Mouse (Mus musculus) gastrocnemius, postnatal 36 days (tissue): ENCODE results near the gene Slc44a2. TPM values are rescaled to one million over a fixed set of nuclear protein-coding genes. Genes with fewer than 3 reads are reported as not detected.
"Not testable (repeated sequence)": the region's sequence is repeated elsewhere in the genome, so short reads cannot be mapped to it uniquely, and the experiment has no call there.

Experiments used
- DNase-seq, 2 experiments: peaks; one replicate each; pipeline ENCODE4 v3.0.0; 2022
- intact Hi-C: fragments of 180-260 bp; cut with DNase I; formaldehyde crosslinking; loops from one replicate; pipeline ENCODE4 v1.15.1; 2025
- total RNA-seq, 2 experiments: library from RNA; stranded (reverse); gene quantifications; 2 replicates each; pipeline ENCODE4 v1.2.3; 2021

The Slc44a2 gene
- total RNA-seq, 2 experiments from 2014 or later: 135 to 148 TPM

DNA sequence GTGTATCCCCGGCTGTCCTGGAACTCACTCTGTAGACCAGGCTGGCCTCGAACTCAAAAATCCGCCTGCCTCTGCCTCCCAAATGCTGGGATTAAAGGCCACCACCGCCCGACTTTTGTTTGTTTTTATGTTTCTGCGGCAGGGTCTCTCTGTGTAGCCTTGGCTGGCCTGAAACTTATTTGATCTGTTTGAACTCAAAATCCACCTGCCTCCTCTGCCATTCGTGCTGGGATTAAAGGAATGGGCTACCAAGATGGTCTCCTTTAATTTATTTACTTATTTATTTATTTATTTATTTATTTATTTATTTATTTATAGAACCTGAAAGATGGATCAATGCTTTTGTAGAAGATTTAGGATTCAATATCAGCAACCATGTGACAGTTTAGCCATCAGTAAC, 28.6 kb upstream of the Slc44a2 start:
- intact Hi-C loops, DNase-seq: not testable (repeated sequence)

DNA sequence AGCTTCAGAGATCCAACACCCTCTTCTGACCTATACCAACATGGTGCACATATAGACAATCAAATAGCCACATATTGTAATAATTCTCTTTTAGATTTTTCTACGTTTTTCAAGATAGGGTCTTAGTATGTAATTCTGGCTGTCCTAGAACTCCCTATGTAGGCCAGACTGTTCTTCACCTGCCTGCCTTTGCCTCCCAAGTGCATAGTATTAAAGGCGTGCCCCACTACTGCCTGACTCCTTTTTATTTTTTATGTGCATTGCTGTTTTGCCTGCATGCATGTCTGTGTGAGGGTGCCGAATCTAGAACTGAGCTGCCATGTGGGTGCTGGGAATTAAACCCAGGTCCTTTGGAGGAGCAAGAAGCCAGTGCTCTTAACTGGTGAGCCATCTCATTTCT, 28.2 kb upstream of the Slc44a2 start:
- no peak for DNase-seq
- intact Hi-C loops: no loop called here

DNA sequence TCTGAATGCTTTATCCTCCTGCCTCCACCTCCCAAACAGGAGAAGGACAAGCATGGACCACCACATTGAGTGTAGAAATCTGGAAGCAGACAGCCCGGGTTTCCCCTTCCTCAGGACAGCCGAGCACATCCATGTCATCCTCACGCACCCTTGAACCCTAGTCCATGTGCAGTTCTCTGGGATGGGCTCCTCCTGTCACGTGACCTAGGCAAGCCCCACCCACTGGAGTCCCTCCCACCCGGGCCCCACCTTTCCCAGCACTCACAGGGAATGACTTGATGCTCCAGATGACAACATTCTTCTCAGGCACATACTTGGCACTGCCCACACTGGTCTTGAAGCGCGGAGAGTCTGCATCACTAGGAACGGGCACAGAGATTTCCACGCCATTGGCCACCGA, 21.5 kb upstream of the Slc44a2 start:
- no peak for DNase-seq
- intact Hi-C loops: no loop called here

DNA sequence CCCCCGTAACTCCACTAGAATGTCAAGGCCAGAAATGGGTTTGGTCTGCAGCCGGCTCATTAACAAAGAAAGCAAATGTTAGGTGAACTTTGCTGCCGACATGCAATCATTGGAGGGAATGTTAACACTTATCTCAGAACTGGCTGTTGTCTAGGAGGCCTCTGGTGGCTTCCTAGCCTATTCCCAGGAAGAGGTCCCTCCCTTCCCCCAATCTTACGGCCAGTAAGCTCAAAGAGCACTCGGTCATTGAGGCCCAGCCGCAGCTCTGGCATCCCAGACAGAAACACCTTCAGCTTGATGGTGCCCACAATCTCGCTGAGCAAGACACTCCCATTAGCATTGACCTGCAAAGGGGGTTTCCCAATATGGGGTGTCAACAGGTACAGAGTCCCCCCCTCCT, 15.4 kb upstream of the Slc44a2 start:
- intact Hi-C loops: loop anchor here (10.0 kb wide), 1 partner anchor 170 kb away; no protein-coding TSS in a partner anchor
- no peak for DNase-seq

DNA sequence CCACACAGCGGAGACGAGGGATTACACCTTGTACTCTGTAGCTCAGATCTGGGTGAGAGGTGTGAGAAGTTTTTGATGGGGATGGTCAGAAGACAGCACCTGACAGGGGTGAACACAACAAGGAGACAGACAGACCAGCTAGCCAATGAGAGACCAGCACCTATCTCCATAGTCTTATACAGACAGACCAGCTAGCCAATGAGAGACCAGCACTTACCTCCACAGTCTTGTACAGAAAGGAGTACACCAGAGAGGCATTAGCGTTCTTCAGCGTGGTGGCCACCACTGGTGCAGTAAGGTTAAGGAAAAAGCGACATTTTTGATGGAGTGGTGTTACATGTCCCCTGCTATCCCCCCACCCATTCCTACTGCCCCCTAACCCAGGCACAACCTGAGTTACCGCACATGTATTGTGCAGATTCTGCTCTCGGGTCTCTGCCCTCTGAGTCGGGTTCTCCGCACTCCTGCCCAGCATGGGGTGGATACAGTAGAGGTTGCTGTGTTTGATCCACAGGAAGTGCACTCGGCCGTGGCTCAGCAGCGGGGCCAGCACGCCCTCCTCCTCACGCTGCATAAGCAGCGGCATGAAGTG, 11.3 kb upstream of the Slc44a2 start:
- no peak for DNase-seq
- intact Hi-C loops: loop anchor here (10.0 kb wide), 1 partner anchor 166 kb away; no protein-coding TSS in a partner anchor

DNA sequence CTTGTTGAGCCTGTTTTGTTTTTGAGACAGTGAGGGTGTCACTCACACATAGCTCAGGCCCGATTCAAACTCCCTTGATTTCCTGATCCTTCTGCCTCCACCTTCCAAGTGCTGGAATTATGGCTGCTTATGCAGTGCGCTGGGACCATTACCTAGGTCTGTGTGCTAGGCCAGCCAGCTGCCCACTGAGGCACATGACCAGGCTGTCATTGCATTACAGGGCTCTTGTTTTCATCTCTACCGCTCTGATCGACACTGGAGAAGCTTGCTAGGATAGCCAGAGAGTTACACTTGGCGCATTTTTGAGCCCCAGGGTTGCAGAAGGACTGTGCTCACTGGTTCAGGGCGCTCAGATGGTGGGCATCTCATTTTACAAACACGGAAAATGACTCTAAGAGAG, 8.8 kb upstream of the Slc44a2 start:
- DNase-seq: no peak
- intact Hi-C loops: loop anchor here (1.0 kb wide), 1 partner anchor 47 kb away; no protein-coding TSS in a partner anchor

DNA sequence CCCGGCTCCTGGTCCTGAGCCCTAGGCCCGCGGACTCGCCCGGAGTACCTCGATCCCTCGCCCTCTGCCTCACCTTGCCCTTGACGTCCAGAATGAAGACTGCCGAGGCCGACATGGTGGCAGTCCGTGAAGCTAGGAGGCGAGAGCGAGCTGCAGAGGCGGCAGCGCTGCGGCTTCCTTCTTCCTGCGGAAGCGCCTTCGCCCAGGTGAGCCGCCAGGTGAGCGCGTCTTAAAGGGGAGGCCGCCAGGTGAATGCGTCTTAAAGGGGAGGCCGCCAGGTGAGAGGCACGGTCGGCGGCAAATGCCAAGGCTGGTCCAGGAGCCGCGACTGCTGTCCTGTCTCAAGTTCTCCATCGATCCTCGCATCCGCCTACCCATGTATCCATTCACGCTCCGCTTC, 8.4 kb upstream of the Slc44a2 start, which contains the start of gene Ap1m2:
TSS of gene Ap1m2 (minus strand) at position 204 of the 400 bp plus-strand sequence.
- intact Hi-C loops: no loop called here

DNA sequence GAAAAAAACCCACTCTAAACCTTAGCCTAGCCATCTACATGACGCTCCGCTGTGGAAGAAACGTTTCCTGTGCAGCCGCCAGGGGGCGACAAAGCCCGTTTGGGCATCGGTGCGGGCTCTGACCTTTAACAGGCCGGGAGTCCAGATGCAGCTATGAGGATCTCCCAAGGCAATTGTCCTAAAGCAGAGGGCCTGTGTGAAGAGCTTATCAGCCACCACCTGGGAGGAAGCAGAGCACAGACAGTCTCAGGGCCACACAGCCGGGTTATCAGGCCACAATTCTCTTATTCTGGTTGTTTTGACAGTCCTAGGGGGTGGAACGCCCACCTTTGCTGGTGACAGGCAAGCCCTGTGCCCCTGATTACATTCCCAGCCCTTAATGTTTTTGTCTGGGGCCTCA, 7.1 kb upstream of the Slc44a2 start:
- peak; percentile 88 for DNase-seq
- intact Hi-C loops: no loop called here

More for the DNA sequence above, 8.4 kb upstream of the Slc44a2 start, which contains the start of gene Ap1m2:
- no peak for DNase-seq

DNA sequence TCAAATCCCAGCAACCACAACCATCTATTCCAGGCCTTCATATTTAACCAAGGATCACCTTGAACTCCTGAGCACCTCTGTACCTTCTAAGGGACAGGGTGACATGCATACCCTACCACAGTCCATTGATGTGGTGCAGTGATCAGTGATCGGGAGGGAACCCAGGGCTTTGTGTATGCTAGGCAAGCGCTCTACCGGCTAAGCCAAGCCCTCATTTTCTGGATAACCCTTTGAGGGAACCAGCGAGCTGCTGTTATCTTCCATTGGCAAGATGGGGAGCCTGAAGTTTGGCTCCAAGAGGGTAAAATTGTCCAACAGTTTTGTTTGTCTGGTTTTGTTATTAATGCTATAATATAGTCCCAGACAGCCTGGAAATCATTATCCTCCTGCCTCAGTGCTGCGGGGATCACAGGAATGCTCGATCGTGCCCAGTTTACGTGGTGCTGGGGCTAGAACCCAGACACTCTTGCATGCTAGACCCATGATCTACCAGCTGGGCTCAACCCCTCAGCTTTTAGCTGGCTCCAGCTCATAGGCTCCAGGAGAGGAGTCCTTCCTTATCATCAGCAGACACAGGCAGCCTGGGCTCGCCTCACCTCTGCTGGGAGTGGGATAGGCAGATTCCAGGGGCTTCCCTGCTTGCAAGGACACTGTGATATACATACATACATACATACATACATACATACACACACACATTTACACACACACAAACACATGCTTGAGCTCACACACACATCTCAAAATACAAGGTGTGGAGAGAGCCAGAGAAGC, 5.9 kb upstream of the Slc44a2 start:
- no peak for DNase-seq
- intact Hi-C loops: loop anchor here (2.0 kb wide), 2 partner anchors 40 to 96 kb away; partner anchors contain the start of gene Qtrt1

DNA sequence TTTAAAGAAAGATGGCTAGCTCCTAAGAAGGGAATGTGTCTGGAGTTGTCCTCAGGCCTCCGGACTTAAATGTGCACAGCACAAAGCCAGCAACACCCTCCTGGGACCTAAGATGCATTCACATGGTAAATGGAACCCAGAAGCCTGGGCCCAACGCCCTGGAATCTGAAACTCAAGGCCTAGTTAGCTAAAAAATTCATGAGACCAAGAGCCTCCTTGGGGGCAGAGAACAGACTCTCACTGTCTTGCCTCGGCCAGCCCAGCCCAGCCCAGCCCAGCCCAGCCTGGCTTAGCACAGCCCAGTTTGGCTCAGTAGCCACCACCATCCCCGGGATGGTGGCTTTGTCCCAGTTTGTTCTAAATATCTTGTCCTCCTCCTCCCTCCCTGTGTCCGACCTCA, 5.1 kb upstream of the Slc44a2 start:
- no peak for DNase-seq
- intact Hi-C loops: loop anchor here (2.0 kb wide), 2 partner anchors 39 to 95 kb away; partner anchors contain the start of gene Qtrt1

DNA sequence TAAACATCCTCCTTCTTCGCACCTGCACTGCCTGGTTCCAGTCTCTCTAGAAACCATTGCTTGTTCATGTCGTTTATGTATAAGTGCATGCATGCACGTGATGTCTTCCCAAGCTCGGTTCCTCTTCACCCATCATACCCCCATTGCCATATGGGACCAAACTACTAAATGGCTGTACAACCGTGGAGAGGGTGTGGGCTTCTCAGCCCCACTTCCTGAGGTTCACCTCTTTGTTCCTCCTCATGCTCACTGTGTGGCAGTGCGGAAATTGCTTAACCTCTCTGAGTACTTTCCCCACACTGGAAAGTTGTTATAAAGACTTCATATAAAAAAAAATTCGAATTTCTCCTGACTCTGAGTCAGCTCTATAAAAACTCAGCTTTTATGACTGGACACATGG, 3.8 kb upstream of the Slc44a2 start:
- DNase-seq: no peak
- intact Hi-C loops: no loop called here

DNA sequence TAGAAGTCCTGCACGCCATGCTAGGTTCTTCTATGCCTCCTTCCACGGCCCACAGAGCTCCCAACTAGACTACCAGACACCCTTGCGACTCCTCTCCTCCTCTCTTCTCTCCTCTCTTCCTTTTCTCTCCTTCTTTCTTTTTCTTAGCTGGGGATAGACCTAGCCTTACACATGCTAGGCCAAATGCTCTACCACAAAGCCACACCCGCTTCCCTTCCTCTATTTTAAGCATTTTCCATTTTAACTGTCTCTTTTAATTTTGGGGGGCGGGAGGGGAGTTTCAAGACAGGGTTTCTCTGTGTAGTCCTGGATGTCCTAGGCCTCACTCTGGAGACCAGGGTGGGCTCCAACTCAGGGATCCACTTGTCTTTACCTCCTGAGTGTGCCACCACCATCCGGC, 1.7 kb upstream of the Slc44a2 start:
- intact Hi-C loops: no loop called here
- no peak for DNase-seq

DNA sequence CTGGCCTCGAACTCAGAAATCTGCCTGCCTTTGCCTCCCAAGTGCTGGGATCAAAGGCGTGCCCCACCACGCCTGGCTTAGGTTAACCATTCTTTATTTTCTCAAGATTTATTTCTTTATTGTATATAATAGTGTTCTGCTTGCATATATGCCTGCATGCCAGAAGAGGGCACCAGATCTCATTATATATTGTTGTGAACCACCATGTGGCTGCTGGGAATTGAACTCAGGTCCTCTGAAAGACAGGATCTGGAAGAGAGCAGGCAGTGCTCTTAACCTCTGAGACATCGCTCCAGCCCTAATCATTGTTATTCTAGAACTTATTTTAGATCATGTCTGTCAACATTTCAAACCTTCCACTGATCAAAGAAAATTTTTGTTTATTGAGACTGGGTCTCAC, 995 bp upstream of the Slc44a2 start:
- intact Hi-C loops: no loop called here
- DNase-seq: no peak

DNA sequence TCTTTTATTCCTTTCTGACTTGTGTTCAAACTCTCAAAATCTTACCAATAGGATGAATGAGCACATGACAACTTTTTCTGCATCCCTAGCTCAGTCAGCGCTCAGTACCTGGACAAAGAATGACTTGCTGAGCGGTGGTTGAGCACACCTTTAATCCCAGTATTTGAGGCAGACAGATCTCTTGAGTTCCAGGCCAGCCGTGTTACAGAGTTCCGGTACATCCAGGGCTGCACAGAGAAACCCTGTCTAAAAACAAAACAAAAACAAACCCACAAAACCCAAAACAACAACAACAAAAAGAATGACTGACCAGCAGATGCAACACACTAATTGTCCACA, 249 bp upstream of the Slc44a2 start:
- intact Hi-C loops: no loop called here

DNA sequence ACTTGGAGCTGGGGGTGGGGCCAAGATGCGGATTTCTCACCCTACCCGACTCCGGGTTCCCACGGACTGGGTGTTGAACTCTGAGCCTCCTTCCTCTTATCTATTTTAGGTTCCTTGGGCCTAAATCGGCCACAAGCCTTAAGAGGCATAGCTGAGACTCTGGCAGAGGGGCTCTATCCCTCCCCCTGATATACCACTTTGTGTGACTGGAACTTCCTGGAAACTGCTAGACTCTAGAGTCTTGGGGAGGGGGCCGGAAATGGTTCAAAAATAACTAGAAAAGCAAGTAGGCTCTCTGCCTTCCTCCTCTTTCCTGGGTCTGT, 976 bp downstream of the Slc44a2 start:
- DNase-seq: no peak
- intact Hi-C loops: no loop called here

More for the DNA sequence above, 249 bp upstream of the Slc44a2 start:
- DNase-seq: no peak

DNA sequence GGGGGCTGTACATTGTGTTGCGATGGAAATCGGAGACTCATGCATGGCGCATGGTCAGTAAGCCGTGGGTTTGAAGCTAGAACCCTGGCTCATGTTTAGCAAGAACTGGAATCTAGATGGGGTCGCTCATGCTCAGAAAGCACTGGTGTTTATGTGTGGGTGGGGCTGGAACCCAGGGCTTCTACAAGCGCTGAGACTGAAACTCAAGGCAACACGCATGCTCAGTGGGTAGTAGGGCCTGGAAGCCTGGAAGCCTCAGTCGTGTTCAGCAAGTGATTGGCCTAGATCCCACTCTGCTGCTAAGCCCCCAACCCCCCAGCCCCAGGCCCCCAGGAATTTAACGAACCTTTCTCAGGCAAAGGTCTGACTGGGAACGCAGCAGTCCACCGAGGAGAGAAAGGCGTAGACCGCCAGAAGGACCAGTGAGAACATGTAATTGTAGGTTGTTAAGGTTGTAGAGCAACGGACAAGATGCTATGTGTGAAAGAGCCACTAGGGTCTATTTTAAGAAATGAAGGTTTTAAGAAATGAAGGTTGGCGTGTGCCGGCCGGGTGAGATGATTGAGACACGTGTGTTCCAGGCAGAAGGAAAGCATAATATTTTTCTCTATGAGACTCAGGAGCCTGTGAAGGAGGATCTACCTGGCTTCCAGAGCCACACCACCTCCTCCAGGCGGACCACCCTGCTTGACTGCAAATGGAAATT, 1.9 kb downstream of the Slc44a2 start:
- DNase-seq: no peak
- intact Hi-C loops: no loop called here

DNA sequence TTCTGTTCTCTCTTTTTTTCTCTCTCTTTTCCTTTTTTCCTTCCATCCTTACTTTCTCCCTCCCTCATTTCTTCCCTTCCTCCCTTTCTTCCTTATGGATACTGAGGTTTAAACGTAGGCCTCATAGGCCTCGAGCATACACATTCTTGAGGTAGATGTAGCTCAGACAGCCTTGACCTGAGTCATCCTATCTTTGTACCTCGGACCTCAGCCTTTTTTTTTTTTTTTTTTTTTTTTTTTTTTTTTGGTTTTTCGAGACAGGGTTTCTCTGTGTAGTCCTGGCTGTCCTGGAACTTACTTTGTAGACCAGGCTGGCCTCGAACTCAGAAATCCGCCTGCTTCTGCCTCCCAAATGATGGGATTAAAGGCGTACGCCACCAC, 2.4 kb downstream of the Slc44a2 start:
- DNase-seq, intact Hi-C loops: not testable (repeated sequence)

DNA sequence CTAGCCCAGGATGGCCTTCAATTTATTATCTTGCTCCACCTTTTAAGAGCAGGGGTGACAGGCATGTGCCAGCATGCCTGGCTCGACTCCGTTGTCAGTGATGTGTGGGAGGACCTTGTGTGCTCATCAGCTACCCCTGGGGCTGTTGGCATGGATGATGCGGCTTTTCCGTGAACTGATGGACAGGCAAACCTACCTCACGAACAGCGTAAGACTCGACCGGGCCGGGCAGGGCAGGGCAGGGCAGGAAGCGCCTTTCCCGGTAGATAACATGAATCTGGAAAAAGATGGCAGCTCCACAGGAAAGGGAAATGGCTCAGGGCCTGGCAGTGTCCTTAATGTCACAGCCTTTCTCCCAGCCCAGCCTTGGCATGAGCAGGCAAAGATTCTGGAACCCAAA, 3.8 kb downstream of the Slc44a2 start:
- intact Hi-C loops: no loop called here
- no peak for DNase-seq

DNA sequence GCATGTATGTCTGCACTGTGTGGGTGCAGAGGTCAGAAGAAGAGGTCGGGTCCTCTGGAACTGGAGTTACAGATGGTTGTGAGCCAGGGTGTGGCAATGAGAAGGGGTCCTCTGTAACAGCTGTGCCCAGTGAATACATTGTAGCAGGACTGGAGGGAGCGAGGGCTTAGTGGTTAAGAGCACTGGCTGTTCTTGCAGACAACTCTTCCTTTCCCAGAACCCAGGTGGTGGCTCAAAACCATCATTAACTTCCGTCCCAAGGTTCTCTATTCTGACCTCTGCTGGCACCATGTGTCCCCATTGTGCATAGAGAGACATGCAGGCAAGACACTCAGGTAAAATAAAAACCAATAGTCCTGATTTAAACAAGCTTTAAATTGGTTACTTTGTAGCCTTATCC, 7.1 kb downstream of the Slc44a2 start:
- intact Hi-C loops: no loop called here

DNA sequence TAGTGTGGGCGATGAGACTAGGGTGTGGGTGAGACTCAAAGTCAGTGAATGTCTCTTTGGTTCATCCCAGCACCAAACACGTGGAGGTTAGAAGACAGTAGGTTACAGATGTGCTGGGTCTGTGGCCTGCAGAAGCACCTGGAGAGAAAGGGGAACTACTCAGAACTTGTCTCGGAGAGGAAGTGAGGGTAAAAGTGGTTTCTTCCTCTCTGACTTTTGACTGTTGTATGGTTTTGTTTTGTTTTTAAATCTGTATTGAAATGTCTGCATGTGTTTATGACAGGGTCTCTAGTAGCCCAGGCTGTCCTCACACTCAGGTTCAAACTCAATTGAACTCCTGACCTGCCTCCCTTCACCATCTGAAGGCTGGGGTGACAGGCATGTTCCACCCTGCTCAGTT, 7.5 kb downstream of the Slc44a2 start:
- intact Hi-C loops: no loop called here
- DNase-seq: no peak

More for the DNA sequence above, 7.1 kb downstream of the Slc44a2 start:
- no peak for DNase-seq

DNA sequence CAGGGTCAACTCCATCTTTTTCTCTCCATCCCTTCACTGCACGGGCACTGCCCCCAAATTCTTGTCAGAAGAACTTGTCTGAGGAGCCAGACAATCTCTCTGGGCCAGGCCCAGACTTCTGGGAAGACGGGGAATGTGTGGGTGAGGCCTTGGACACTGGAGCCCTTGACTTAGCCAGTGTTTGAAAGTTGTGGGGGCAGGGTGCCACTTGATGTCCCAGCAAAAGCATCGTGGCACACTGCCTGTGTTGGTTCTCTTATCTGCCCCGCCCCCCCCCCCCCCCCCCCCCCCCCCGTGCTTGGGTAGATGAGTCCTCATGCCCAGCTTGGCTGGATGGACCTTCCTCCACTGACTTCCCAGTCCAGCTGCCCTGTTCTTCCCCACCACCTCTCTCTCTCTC, 8.5 kb downstream of the Slc44a2 start:
- intact Hi-C loops: no loop called here
- peak in 1 of 2 experiments; percentile 51 for DNase-seq
